Mouse (Mus musculus) thymus, adult 2 months (tissue): ENCODE measurements around the gene Nfkbie. TPM values are rescaled to one million over a fixed set of nuclear protein-coding genes. Genes with fewer than 3 reads are reported as not detected.

Source experiments
- DNase-seq: peaks from one replicate; pipeline ENCODE4 v3.0.0; 2021
- H3K27ac ChIP-seq: fragments of 200-500 bp; 2 replicates; pipeline ENCODE4 v1.5.1; 2012; ENCODE audit warnings: low read length, control low read depth; ENCODE audit not compliant: control insufficient read depth, insufficient read depth
- H3K27me3 ChIP-seq: fragments of 200-500 bp; 2 replicates; pipeline ENCODE4 v1.6.1; 2012; ENCODE audit warnings: mild to moderate bottlenecking, low read length, moderate library complexity, mixed read lengths; ENCODE audit not compliant: control insufficient read depth, insufficient read depth
- H3K36me3 ChIP-seq: fragments of 200-500 bp; 2 replicates; pipeline ENCODE4 v1.6.1; 2012; ENCODE audit warnings: mild to moderate bottlenecking, low read length, moderate library complexity; ENCODE audit not compliant: control insufficient read depth, insufficient read depth
- H3K4me1 ChIP-seq: fragments of 200-500 bp; replicated peaks from 2 replicates; pipeline ENCODE4 v1.6.1; 2012; ENCODE audit warnings: low read length; ENCODE audit not compliant: control insufficient read depth, insufficient read depth
- H3K4me3 ChIP-seq: fragments of 200-500 bp; 2 replicates; pipeline ENCODE4 v1.5.1; 2012; ENCODE audit warnings: mild to moderate bottlenecking, low read length, control low read depth, moderate library complexity; ENCODE audit not compliant: control insufficient read depth, insufficient read depth
- CTCF ChIP-seq: fragments of 200-500 bp; IDR thresholded peaks from 2 replicates; pipeline ENCODE4 v1.5.1; 2012; ENCODE audit warnings: mild to moderate bottlenecking, control low read depth, low read length, moderate library complexity, borderline replicate concordance; ENCODE audit not compliant: control insufficient read depth, poor library complexity, insufficient read depth; ENCODE audit errors: extremely low read depth
- POLR2A ChIP-seq: fragments of 200-500 bp; IDR thresholded peaks from 2 replicates; pipeline ENCODE4 v1.6.1; 2012; ENCODE audit warnings: mild to moderate bottlenecking, low read length, control low read depth, moderate library complexity; ENCODE audit not compliant: control insufficient read depth, poor library complexity, insufficient read depth; ENCODE audit errors: extremely low read depth
- WGBS: fragments of 180-500 bp; shearing (Covaris S2); methylation state at CpG from one replicate; pipeline ENCODE4 v1.1.7; 2018; 5-methylcytosine and 5-hydroxymethylcytosine counted together
- polyA plus RNA-seq: library from polyadenylated mRNA; depleted of rRNA; stranded (reverse); fragments of >200 nt; gene quantifications from 2 replicates; pipeline ENCODE4 v1.2.3, GENCODE M21; 2012; rRNA removed

The Nfkbie gene
- polyA plus RNA-seq = 64.5 and 77.4 TPM in 2 replicates

DNA sequence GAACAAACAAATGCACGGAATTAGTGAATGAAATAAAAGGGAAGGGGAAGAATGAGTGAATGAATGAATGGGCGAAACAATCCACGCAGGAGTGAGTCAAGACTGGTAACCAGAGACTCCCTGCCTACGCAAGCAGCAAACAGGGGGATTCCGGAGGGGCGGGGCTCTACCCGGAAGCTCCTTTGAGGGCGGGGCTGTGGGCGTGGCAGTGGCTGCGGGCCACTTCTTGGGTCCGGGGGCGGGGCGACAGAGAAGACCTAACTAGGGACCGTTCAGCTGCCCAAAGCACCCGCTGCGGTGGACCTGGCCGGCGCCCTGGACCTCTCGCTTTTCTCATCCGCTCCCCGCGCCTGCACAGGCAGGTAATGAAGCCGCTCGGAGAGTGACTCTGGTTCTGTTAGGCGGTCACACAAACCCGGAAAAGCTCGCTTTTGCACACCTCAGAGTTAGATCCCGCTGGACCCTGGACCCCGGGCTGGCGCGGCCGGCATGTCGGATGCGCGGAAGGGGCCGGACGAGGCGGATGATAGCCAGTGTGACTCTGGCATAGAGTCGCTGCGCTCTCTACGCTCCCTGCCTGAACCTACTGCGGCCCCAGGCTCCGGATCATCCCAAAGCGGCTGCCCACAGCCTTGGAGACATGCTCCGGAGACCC is at the start of gene Nfkbie:
Gene Nfkbie, plus strand, starts transcription at position 252 of the 655 bp plus-strand sequence.
- peak; percentile 99 for DNase-seq
- Histone ChIP-seq H3K27me3 (no peaks in the 10 kb centered on the region), H3K4me3 (peak within 1 kb of the TSS; percentile 97), H3K27ac (peak within 1 kb of the TSS; percentile 91), H3K36me3 (0 out of 2 replicates have a peak, but pooled peaks cover 10% of the 10 kb centered on the region), H3K4me1 (peaks cover 35% of the 10 kb centered on the region)
- under 1% methylated on average over 43 of the region's 45 CpGs for WGBS
- TF ChIP-seq POLR2A = peak; percentile 56
- 0 out of 2 replicates have a peak, but pooled peaks have one; percentile 10 for TF ChIP-seq CTCF

GRCm38 (mm10) chr17:45505941-45506465 is 49.5 kb upstream of the Nfkbie start:
- Histone ChIP-seq H3K27me3 (no peaks in the 10 kb centered on the region), H3K4me3 (no peak overlapping the region), H3K4me1 (peaks cover 47% of the 10 kb centered on the region), H3K27ac (no peak overlapping the region; the same call in 1 of the 2 replicates), H3K36me3 (peaks cover 16% of the 10 kb centered on the region; the same call in 1 of the 2 replicates)
- 77% methylated on average over 6 of the region's 6 CpGs for WGBS
- TF ChIP-seq POLR2A (no peak), CTCF (no peak)
- DNase-seq = no peak

GRCm38 (mm10) chr17:45506700-45507189 is 48.8 kb upstream of the Nfkbie start, which contains the start of gene Aars2:
Gene Aars2, plus strand, starts transcription at chr17:45506841.
- Histone ChIP-seq H3K27ac (no peak within 1 kb of the TSS; the same call in 1 of the 2 replicates), H3K36me3 (peaks cover 17% of the 10 kb centered on the region; the same call in 1 of the 2 replicates), H3K4me1 (peaks cover 41% of the 10 kb centered on the region), H3K27me3 (no peaks in the 10 kb centered on the region), H3K4me3 (peak within 1 kb of the TSS; percentile 85)
- peak; percentile 76 for TF ChIP-seq POLR2A
- peak; percentile 86 for TF ChIP-seq CTCF
- WGBS = under 1% methylated on average over 42 of the region's 42 CpGs
- peak; percentile 98 for DNase-seq

- H3K4me3 ChIP-seq = no peak overlapping the region
- no peak for TF ChIP-seq CTCF
- TF ChIP-seq POLR2A = no peak
- DNase-seq = no peak
- no peaks in the 10 kb centered on the region for H3K27me3 ChIP-seq
- 94% methylated on average over 4 of the region's 4 CpGs for WGBS
- no peak overlapping the region for H3K27ac ChIP-seq
- H3K36me3 ChIP-seq = peaks cover 18% of the 10 kb centered on the region; the same call in 1 of the 2 replicates
- peaks cover 8% of the 10 kb centered on the region for H3K4me1 ChIP-seq
Measured at GRCm38 (mm10) chr17:45510871-45511270, 44.6 kb upstream of the Nfkbie start.

- H3K36me3 ChIP-seq = peaks cover 22% of the 10 kb centered on the region; the same call in 1 of the 2 replicates
Measured at GRCm38 (mm10) chr17:45511757-45512156, 43.7 kb upstream of the Nfkbie start.

DNA sequence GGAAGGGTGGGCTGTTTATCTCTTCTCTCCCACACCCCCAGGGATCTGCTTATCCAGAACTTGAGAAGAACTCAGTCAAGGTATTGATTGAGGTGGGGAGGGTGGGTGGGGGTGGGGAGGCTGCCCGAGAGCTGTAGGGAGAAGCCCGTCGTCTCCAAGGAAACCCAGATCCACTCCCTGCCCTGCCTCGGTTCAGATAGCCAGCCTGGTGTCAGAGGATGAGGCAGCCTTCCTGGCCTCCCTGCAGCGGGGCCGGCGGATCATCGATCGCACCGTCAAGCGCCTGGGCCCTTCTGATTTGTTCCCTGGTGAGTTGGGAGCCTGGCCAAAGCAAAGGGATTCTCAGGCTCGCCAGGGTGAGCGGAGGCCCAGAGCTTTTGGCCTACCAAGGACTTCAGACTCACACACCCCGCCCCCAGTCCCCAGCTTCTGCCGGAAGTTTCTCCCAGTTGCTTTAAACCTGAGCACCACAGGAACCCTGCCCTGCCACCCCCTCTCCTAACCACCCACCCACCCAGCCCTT is 40.2 kb upstream of the Nfkbie start:
- peaks cover 31% of the 10 kb centered on the region for H3K36me3 ChIP-seq

More at GRCm38 (mm10) chr17:45511757-45512156, 43.7 kb upstream of the Nfkbie start:
- no peak for DNase-seq
- TF ChIP-seq CTCF = no peak
- no peak for TF ChIP-seq POLR2A
- H3K4me3 ChIP-seq = no peak overlapping the region
- 96% methylated on average over 4 of the region's 4 CpGs for WGBS
- H3K4me1 ChIP-seq = peaks cover 2% of the 10 kb centered on the region
- H3K27ac ChIP-seq = no peak overlapping the region
- no peaks in the 10 kb centered on the region for H3K27me3 ChIP-seq

More for the DNA sequence above, 40.2 kb upstream of the Nfkbie start:
- no peak for DNase-seq
- TF ChIP-seq POLR2A (no peak), CTCF (no peak)
- no peak overlapping the region for H3K4me3 ChIP-seq
- no peaks in the 10 kb centered on the region for H3K27me3 ChIP-seq
- no peaks in the 10 kb centered on the region for H3K4me1 ChIP-seq
- WGBS = 98% methylated on average over 15 of the region's 15 CpGs
- H3K27ac ChIP-seq = no peak overlapping the region
